9 mouse cellular contexts compared by ENCODE assay signal in the genomic region with DNA sequence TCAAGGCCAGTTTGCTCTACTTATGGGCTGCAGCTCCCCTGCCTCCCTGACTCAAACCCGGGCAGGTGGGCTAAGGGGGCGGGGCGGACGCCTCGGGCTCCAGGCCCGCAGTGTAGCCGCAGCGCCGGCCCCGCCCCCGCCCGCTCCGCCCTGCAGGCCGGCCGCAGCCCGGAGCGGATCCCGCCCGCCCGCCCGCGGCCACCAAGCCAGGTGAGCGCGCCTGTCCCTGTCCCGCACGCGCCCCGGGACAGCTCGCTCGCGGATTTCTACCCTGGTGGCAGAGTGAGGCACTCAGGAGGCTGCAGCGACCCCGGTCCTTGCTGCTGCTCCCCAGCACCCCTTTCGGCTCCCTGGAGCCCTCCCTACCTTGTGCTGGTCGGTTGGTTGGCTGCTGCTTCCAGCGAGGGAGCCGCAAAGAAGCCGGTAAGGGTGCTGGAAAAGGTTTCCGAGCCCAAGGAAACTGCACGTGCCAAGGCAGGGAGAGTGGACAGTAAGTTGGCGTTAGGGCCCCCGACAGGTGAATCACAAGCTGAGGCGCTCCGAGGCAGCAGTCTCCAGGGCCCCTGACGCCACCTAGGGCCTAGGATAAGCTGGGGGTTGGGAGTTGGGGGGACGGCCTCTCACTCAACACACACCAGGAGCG. TPM values are rescaled to one million over a fixed set of nuclear protein-coding genes. Genes with fewer than 3 reads are reported as not detected.
DNase-seq lines count a peak whose midpoint lies in the region; ATAC-seq and TF ChIP-seq lines count a peak whose summit lies in the region.
"Had no signal": no experiment of that assay in that cellular context is flagged by ENCODE, and none has a peak within 500 bp of the region (broad histone marks: within the 10 kb centered on the region; RNA-seq: fewer than 3 reads in every experiment).

Gene Aifm3, plus strand, starts transcription at position 143 of the 643 bp plus-strand sequence.

- DNase-seq in gastrocnemius, adult 2 months: peak; percentile 51
- DNase-seq in gastrocnemius, postnatal 14 days: no peak
- peak; percentile 61 for DNase-seq in R1 (ENCODE audit: low read depth, low spot score)
- DNase-seq in embryo, embryonic 9.5 days (ENCODE audit: extremely low spot score): peak; percentile 22
- DNase-seq in limb, embryonic 14.5 days (ENCODE audit: low spot score): no peak
- DNase-seq in right cerebral cortex, postnatal 4 days: no peak

- H3K27ac ChIP-seq in gastrocnemius, adult 2 months: peak within 1 kb of the TSS; percentile 28; the same call in 1 of the 2 replicates
- no peak within 1 kb of the TSS for H3K27ac ChIP-seq in hindbrain, embryonic 13.5 days
- no peak within 1 kb of the TSS for H3K27ac ChIP-seq in limb, embryonic 14.5 days (replicated peaks; ENCODE audit: low read depth, low read length)
- H3K27ac ChIP-seq in neural tube, embryonic 13.5 days (replicated peaks): no peak within 1 kb of the TSS

- TF ChIP-seq CTCF in gastrocnemius, adult 2 months (IDR thresholded peaks at IDR 0.05): no peak

- H3K9ac ChIP-seq in hindbrain, embryonic 13.5 days: peak within 1 kb of the TSS; percentile 73
- H3K9ac ChIP-seq in limb, embryonic 14.5 days (ENCODE audit: low read depth, low read length, severe bottlenecking): peak within 1 kb of the TSS; percentile 55
- peak within 1 kb of the TSS; percentile 71 for H3K9ac ChIP-seq in neural tube, embryonic 13.5 days

- peak within 1 kb of the TSS; percentile 84 for H3K4me2 ChIP-seq in hindbrain, embryonic 13.5 days
- peak within 1 kb of the TSS; percentile 86 for H3K4me2 ChIP-seq in limb, embryonic 14.5 days (replicated peaks; ENCODE audit: low read depth, low read length, severe bottlenecking)
- H3K4me2 ChIP-seq in neural tube, embryonic 13.5 days: peak within 1 kb of the TSS; percentile 85

- under 1% methylated on average over 47 of the region's 47 CpGs for WGBS in hindbrain, embryonic 13.5 days
- WGBS in limb, embryonic 14.5 days: under 1% methylated on average over 34 of the region's 47 CpGs
- WGBS in neural tube, embryonic 13.5 days: 1% methylated on average over 45 of the region's 47 CpGs

- peaks cover 17% of the 10 kb centered on the region for H3K4me1 ChIP-seq in hindbrain, embryonic 13.5 days (replicated peaks)
- no peaks in the 10 kb centered on the region for H3K4me1 ChIP-seq in limb, embryonic 14.5 days (ENCODE audit: control insufficient read depth, insufficient read depth, low read length)
- H3K4me1 ChIP-seq in neural tube, embryonic 13.5 days (replicated peaks): peaks cover 19% of the 10 kb centered on the region

- H3K27me3 ChIP-seq in hindbrain, embryonic 13.5 days: peaks cover 24% of the 10 kb centered on the region
- H3K27me3 ChIP-seq in limb, embryonic 14.5 days (ENCODE audit: control insufficient read depth, insufficient read depth, low read length): no peaks in the 10 kb centered on the region
- peaks cover 40% of the 10 kb centered on the region for H3K27me3 ChIP-seq in neural tube, embryonic 13.5 days

- H3K9me3 ChIP-seq in hindbrain, embryonic 13.5 days: no peaks in the 10 kb centered on the region
- no peaks in the 10 kb centered on the region for H3K9me3 ChIP-seq in limb, embryonic 14.5 days (ENCODE audit: control insufficient read depth, low read length)
- no peaks in the 10 kb centered on the region for H3K9me3 ChIP-seq in neural tube, embryonic 13.5 days

- peaks cover 23% of the 10 kb centered on the region for H3K36me3 ChIP-seq in hindbrain, embryonic 13.5 days
- peaks cover 30% of the 10 kb centered on the region for H3K36me3 ChIP-seq in limb, embryonic 14.5 days (ENCODE audit: control insufficient read depth, insufficient read depth, low read length)
- peaks cover 31% of the 10 kb centered on the region for H3K36me3 ChIP-seq in neural tube, embryonic 13.5 days

- peak within 1 kb of the TSS; percentile 73 for H3K4me3 ChIP-seq in gastrocnemius, adult 2 months
- H3K4me3 ChIP-seq in hindbrain, embryonic 13.5 days: peak within 1 kb of the TSS; percentile 50
- peak within 1 kb of the TSS; percentile 38 for H3K4me3 ChIP-seq in limb, embryonic 14.5 days (replicated peaks; ENCODE audit: low read length)
- peak within 1 kb of the TSS; percentile 44 for H3K4me3 ChIP-seq in neural tube, embryonic 13.5 days

- ATAC-seq in hindbrain, embryonic 13.5 days (ENCODE audit: low FRiP score): peak; percentile 68
- ATAC-seq in limb, embryonic 14.5 days (ENCODE audit: low FRiP score, low read depth): peak; percentile 56
- ATAC-seq in neural tube, embryonic 13.5 days (ENCODE audit: low read depth): peak; percentile 75; the same call in 1 of the 2 replicates

- intact Hi-C loops in gastrocnemius, adult 2 months (cut with DNase I): no loop called here
- intact Hi-C loops in gastrocnemius, postnatal 14 days (cut with DNase I; ENCODE audit: low total_unique reads): no loop called here

- no peak for TF ChIP-seq POLR2A in limb, embryonic 14.5 days (IDR thresholded peaks at IDR 0.05; ENCODE audit: borderline replicate concordance, extremely low read depth, insufficient read depth, insufficient read length)

RNA-seq across cellular contexts. Expression of gene Aifm3, which starts in this region (rescaled TPM):
- total RNA-seq in gastrocnemius, adult 2 months (2021): under 1 TPM in 1 of 2 experiments, not detected in 1; 0.08 TPM
- under 1 TPM in 1 of 2 experiments, not detected in 1; 0.13 TPM for total RNA-seq in gastrocnemius, postnatal 14 days (2021)
- polyA plus RNA-seq in hindbrain, embryonic 13.5 days (2015; fragmentation: Nextera tagmentation; extraction: Ambion mirVana): 5.7 and 6.3 TPM in 2 replicates
- 0.85 and 1.3 TPM in 2 replicates for polyA plus RNA-seq in limb, embryonic 14.5 days (2012; rRNA removed)
- polyA plus RNA-seq in limb, embryonic 14.5 days (2014; fragmentation: Nextera tagmentation; extraction: Ambion mirVana): 0.48 and 0.55 TPM in 2 replicates
- 2.4 and 2.6 TPM in 2 replicates for polyA plus RNA-seq in neural tube, embryonic 13.5 days (2015; fragmentation: Nextera tagmentation; extraction: Ambion mirVana)
- polyA plus RNA-seq: C2C12 had no signal

Comparison
In these comparisons a context has a peak if more than half of its experiments do, and no peak if none do; other contexts are left out.
1. Peak in DNase-seq, H3K4me3 ChIP-seq and H3K27ac ChIP-seq in gastrocnemius, adult 2 months; RNA of the gene not detected or under 1 TPM.
2. DNase-seq: peak in R1 (single experiment) and embryo, embryonic 9.5 days (single experiment); none in gastrocnemius, postnatal 14 days (single experiment), limb, embryonic 14.5 days (single experiment) and right cerebral cortex, postnatal 4 days (single experiment).
3. Peak in every context shown above with its lines, with median percentiles within 50 percentile points of each other: H3K4me3 ChIP-seq, ATAC-seq, H3K4me2 ChIP-seq and H3K9ac ChIP-seq.